Mouse (Mus musculus): Measurements from ENCODE around the gene Nav3. TPM values are rescaled to one million over a fixed set of nuclear protein-coding genes. Genes with fewer than 3 reads are reported as not detected.

Gene Nav3
- polyA plus RNA-seq, 2 experiments: 0.06 to 0.07 TPM

- H3K4me2 ChIP-seq (ENCODE audit: low read depth): no peak overlapping the region
- H3K27me3 ChIP-seq (ENCODE audit: control insufficient read depth, insufficient read depth, low read length): no peaks in the 10 kb centered on the region
- no peak for TF ChIP-seq CTCF (IDR thresholded peaks at IDR 0.05; ENCODE audit: low read depth)
- TF ChIP-seq EP300 (IDR thresholded peaks at IDR 0.05; ENCODE audit: low read depth): no peak
- DNase-seq (ENCODE audit: low read depth in 3 of 3, low spot score in 3 of 3): no peak
- ATAC-seq (ENCODE audit: insufficient read depth): no peak
- H3K9me3 ChIP-seq (ENCODE audit: control insufficient read depth, low read length): no peaks in the 10 kb centered on the region
- H3K4me3 ChIP-seq (ENCODE audit: insufficient read depth in 1 of 2, low read depth in 2 of 2, low read length in 2 of 2): no peak overlapping the region
- H3K27ac ChIP-seq: no peak overlapping the region
- WGBS (ENCODE audit: insufficient replicate concordance): 80% methylated on average over 5 of the region's 5 CpGs
- H3K4me1 ChIP-seq (replicated peaks; ENCODE audit: control insufficient read depth in 2 of 2, insufficient read depth in 2 of 2, low read length in 1 of 2): no peaks in the 10 kb centered on the region
- H3K36me3 ChIP-seq (replicated peaks; ENCODE audit: control insufficient read depth, insufficient read depth, low read depth): no peaks in the 10 kb centered on the region
- H3K9ac ChIP-seq (replicated peaks): no peak overlapping the region
Measured at GRCm38 (mm10) chr10:110175874-110176273, 280.1 kb downstream of the Nav3 start.

DNA sequence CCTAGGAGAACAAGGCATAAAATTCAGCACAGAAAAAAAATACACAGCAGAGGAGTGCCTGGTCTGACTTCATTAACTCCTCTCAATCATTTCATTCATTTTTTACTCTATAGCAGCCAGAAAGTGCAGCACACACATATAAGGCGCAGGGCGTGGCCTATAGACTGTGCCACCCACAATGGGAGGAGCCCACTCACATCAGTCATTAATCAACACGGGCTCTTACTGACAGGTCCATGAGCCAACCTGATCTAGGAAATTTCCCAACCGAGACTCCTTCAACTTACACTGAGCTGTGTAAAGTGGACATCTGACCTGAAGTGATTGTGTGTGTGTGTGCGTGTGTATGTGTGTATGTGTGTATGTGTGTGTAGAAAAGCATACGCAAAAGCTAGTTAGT, 286.6 kb downstream of the Nav3 start:
- no peak overlapping the region for H3K27ac ChIP-seq
- ATAC-seq (ENCODE audit: insufficient read depth) (no peak), DNase-seq (ENCODE audit: low read depth in 3 of 3, low spot score in 3 of 3) (no peak)
- no peak overlapping the region for H3K4me2 ChIP-seq (ENCODE audit: low read depth)
- WGBS (ENCODE audit: insufficient replicate concordance): 63% methylated on average over 6 of the region's 6 CpGs
- TF ChIP-seq CTCF (IDR thresholded peaks at IDR 0.05; ENCODE audit: low read depth): no peak
- no peak for TF ChIP-seq EP300 (IDR thresholded peaks at IDR 0.05; ENCODE audit: low read depth)
- H3K9ac ChIP-seq (replicated peaks): no peak overlapping the region
- H3K36me3 ChIP-seq (replicated peaks; ENCODE audit: control insufficient read depth, insufficient read depth, low read depth): no peaks in the 10 kb centered on the region
- no peaks in the 10 kb centered on the region for H3K27me3 ChIP-seq (ENCODE audit: control insufficient read depth, insufficient read depth, low read length)
- H3K4me1 ChIP-seq (replicated peaks; ENCODE audit: control insufficient read depth in 2 of 2, insufficient read depth in 2 of 2, low read length in 1 of 2): no peaks in the 10 kb centered on the region
- H3K4me3 ChIP-seq (ENCODE audit: insufficient read depth in 1 of 2, low read depth in 2 of 2, low read length in 2 of 2): no peak overlapping the region
- no peaks in the 10 kb centered on the region for H3K9me3 ChIP-seq (ENCODE audit: control insufficient read depth, low read length)

- Histone ChIP-seq H3K27me3 (ENCODE audit: control insufficient read depth, insufficient read depth, low read length) (no peaks in the 10 kb centered on the region), H3K9me3 (ENCODE audit: control insufficient read depth, low read length) (no peaks in the 10 kb centered on the region), H3K4me2 (ENCODE audit: low read depth) (no peak overlapping the region), H3K4me3 (ENCODE audit: insufficient read depth in 1 of 2, low read depth in 2 of 2, low read length in 2 of 2) (no peak overlapping the region), H3K36me3 (replicated peaks; ENCODE audit: control insufficient read depth, insufficient read depth, low read depth) (no peaks in the 10 kb centered on the region), H3K27ac (no peak overlapping the region), H3K9ac (replicated peaks) (no peak overlapping the region), H3K4me1 (replicated peaks; ENCODE audit: control insufficient read depth in 2 of 2, insufficient read depth in 2 of 2, low read length in 1 of 2) (no peaks in the 10 kb centered on the region)
- 55% methylated on average over 2 of the region's 2 CpGs for WGBS (ENCODE audit: insufficient replicate concordance)
- TF ChIP-seq EP300 (IDR thresholded peaks at IDR 0.05; ENCODE audit: low read depth) (no peak), CTCF (IDR thresholded peaks at IDR 0.05; ENCODE audit: low read depth) (no peak)
- no peak for ATAC-seq (ENCODE audit: insufficient read depth)
- no peak for DNase-seq (ENCODE audit: low read depth in 3 of 3, low spot score in 3 of 3)
Measured at GRCm38 (mm10) chr10:110168892-110169291, 287.1 kb downstream of the Nav3 start.

DNA sequence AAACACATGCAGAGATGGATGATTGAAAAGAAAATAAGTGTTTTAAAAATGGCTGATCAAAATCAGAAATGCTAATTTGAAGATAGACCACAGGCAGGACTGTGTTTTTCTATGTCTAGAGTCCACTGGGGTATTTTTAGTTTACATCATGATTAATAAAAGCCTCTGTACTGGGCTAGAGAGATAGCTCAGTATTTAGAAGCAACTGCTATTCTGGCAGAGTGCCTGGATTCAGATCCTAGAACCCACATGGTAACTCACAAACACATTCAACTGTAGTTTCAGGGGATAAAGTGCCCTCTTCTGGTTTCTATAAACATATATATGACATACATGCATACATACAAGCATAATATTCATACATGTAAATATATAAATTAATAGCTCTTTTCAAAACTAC, 293.4 kb downstream of the Nav3 start:
- Histone ChIP-seq H3K4me1 (replicated peaks; ENCODE audit: control insufficient read depth in 2 of 2, insufficient read depth in 2 of 2, low read length in 1 of 2) (no peaks in the 10 kb centered on the region), H3K4me2 (ENCODE audit: low read depth) (no peak overlapping the region), H3K27ac (no peak overlapping the region), H3K27me3 (ENCODE audit: control insufficient read depth, insufficient read depth, low read length) (no peaks in the 10 kb centered on the region), H3K9ac (replicated peaks) (no peak overlapping the region), H3K9me3 (ENCODE audit: control insufficient read depth, low read length) (no peaks in the 10 kb centered on the region), H3K4me3 (ENCODE audit: insufficient read depth in 1 of 2, low read depth in 2 of 2, low read length in 2 of 2) (no peak overlapping the region), H3K36me3 (replicated peaks; ENCODE audit: control insufficient read depth, insufficient read depth, low read depth) (no peaks in the 10 kb centered on the region)
- TF ChIP-seq CTCF (IDR thresholded peaks at IDR 0.05; ENCODE audit: low read depth) (no peak), EP300 (IDR thresholded peaks at IDR 0.05; ENCODE audit: low read depth) (no peak)
- ATAC-seq (ENCODE audit: insufficient read depth): no peak
- no peak for DNase-seq (ENCODE audit: low read depth in 3 of 3, low spot score in 3 of 3)

DNA sequence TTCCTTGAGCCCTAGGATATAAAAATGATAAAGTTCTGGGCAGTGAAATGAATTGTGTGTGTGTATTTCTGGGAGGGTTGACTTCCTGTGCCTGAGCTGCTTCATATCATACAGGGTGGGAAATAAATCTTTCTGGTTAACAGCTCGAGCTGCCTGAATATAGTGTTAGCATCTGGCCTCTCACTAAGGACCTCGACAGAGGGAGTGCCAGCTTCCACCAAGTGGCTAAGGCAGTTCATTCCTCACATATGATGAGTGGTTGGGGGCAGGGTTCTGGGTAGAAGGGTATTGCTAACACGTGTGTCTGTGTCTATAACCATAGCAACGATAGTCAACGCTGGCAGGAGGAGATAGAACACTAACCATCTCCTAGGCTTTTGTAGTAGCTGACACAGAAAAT, 295.1 kb downstream of the Nav3 start:
- TF ChIP-seq CTCF (IDR thresholded peaks at IDR 0.05; ENCODE audit: low read depth): no peak
- TF ChIP-seq EP300 (IDR thresholded peaks at IDR 0.05; ENCODE audit: low read depth): no peak
- Histone ChIP-seq H3K27ac (no peak overlapping the region), H3K4me2 (ENCODE audit: low read depth) (no peak overlapping the region), H3K4me1 (replicated peaks; ENCODE audit: control insufficient read depth in 2 of 2, insufficient read depth in 2 of 2, low read length in 1 of 2) (no peaks in the 10 kb centered on the region), H3K4me3 (ENCODE audit: insufficient read depth in 1 of 2, low read depth in 2 of 2, low read length in 2 of 2) (no peak overlapping the region), H3K27me3 (ENCODE audit: control insufficient read depth, insufficient read depth, low read length) (no peaks in the 10 kb centered on the region), H3K9me3 (ENCODE audit: control insufficient read depth, low read length) (no peaks in the 10 kb centered on the region), H3K36me3 (replicated peaks; ENCODE audit: control insufficient read depth, insufficient read depth, low read depth) (no peaks in the 10 kb centered on the region), H3K9ac (replicated peaks) (no peak overlapping the region)
- ATAC-seq (ENCODE audit: insufficient read depth) (no peak), DNase-seq (ENCODE audit: low read depth in 3 of 3, low spot score in 3 of 3) (no peak)
- 49% methylated on average over 5 of the region's 5 CpGs for WGBS (ENCODE audit: insufficient replicate concordance)
